Mouse (Mus musculus): ENCODE results near the gene Amz2. TPM values are rescaled to one million over a fixed set of nuclear protein-coding genes. Genes with fewer than 3 reads are reported as not detected.

The Amz2 gene
- polyA plus RNA-seq, 1 experiment from 2014 or later, result 50.2 TPM

DNA sequence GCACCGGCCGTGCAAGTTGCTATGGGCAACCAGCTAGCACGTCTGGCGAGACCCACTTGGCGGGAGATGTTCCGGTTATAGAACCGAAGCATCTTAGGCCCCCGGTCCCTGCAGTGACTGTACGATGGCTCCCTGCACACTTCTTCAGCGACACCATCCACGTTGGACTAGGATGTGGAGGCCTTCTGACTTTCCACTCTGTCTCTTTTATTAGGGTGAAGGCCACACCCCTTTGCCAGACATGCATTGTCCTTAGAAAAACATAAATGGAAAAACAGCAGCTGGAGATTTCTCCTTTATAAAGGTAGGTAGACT lies 483 bp downstream of the Amz2 start:
- WGBS, result under 1% methylated on average over 11 of the region's 11 CpGs
- H3K27ac ChIP-seq, result peak overlapping the region; percentile 89
- ATAC-seq (ENCODE audit: low FRiP score), result no peak
- H3K27me3 ChIP-seq, result no peaks in the 10 kb centered on the region
- peak overlapping the region; percentile 67 for H3K4me2 ChIP-seq
- H3K36me3 ChIP-seq (replicated peaks), result peaks cover 27% of the 10 kb centered on the region
- H3K4me1 ChIP-seq, result peaks cover 10% of the 10 kb centered on the region
- H3K9me3 ChIP-seq, result peaks cover 5% of the 10 kb centered on the region
- peak overlapping the region; percentile 75 for H3K9ac ChIP-seq
- H3K4me3 ChIP-seq (replicated peaks), result peak overlapping the region; percentile 62

DNA sequence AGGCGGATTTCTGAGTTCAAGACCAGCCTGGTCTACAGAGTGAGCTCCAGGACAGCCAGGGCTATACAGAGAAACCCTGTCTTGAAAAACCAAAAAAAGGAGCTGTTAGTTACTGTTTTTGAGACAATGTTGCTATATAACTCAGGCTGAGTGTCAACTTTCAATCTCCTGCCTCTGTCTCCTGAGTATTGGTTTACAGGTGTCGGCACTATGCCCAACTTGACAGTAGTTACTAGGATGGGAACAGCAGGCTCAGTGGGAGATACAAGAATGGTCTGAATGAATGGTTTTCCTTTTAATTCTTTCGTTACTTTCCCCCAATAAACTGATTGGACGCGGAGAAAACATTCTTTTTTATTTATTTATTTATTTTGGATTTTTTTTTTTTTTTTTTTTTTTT lies 1.6 kb downstream of the Amz2 start:
- H3K4me2 ChIP-seq, result no peak overlapping the region
- H3K27ac ChIP-seq, result no peak overlapping the region
- 97% methylated on average over 5 of the region's 5 CpGs for WGBS
- H3K4me3 ChIP-seq (replicated peaks), result no peak overlapping the region
- H3K27me3 ChIP-seq, result no peaks in the 10 kb centered on the region
- H3K9ac ChIP-seq, result no peak overlapping the region
- peaks cover 10% of the 10 kb centered on the region for H3K4me1 ChIP-seq
- no peak for ATAC-seq (ENCODE audit: low FRiP score)
- H3K36me3 ChIP-seq (replicated peaks), result peaks cover 30% of the 10 kb centered on the region
- peaks cover 1% of the 10 kb centered on the region; the same call in 1 of the 2 replicates for H3K9me3 ChIP-seq

DNA sequence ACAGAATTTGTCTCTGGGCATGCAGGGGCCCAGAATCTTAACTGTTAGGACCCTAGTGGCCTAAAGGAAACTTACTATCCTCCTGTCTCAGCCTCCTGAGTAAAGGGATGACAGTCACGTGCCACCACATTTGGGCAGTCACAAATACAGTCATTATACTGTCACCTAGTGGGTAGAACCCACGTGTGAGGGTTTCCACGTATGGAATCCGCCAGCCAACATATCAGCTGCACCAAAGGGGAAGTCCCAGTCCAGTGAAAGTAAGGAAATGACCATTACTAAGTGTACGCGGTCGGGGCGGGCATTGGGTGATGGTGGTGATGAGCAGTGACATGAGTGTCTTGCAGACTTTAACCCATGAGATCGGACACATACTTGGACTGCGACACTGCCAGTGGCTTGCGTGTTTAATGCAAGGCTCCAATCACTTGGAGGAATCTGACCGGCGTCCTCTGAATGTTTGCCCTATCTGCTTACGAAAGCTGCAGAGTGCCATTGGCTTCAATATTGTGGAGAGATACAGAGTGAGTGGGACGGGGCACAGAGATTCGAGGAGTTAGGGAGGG lies 8.6 kb downstream of the Amz2 start:
- H3K36me3 ChIP-seq (replicated peaks), result peaks cover 66% of the 10 kb centered on the region
- peaks cover 2% of the 10 kb centered on the region for H3K4me1 ChIP-seq
- no peaks in the 10 kb centered on the region for H3K9me3 ChIP-seq
- no peak overlapping the region for H3K4me3 ChIP-seq (replicated peaks)
- no peak for ATAC-seq (ENCODE audit: low FRiP score)
- 95% methylated on average over 16 of the region's 16 CpGs for WGBS
- H3K4me2 ChIP-seq, result no peak overlapping the region
- H3K9ac ChIP-seq, result no peak overlapping the region
- H3K27ac ChIP-seq, result no peak overlapping the region
- no peaks in the 10 kb centered on the region for H3K27me3 ChIP-seq

DNA sequence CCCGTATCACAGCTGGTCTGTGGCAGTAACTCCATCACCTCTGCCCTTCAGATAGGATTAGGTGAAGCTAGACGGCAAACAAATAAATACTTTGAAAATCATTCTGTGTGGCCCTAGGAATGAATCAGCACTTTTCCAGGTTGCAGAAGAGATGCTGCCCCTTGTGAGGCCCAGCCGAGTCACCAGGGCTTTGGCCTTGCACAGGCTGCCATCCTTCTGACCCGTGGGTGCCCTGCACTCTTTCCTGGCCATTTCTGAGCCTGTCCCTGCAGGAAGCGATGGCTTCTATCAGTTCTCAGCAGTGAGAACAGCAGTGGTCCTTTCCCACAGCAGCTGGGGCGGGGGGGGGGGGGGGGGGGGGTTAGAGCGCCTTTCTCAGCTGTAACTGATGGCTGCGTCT lies 11.1 kb downstream of the Amz2 start:
- 82% methylated on average over 7 of the region's 8 CpGs for WGBS
- Histone ChIP-seq H3K27me3 (peaks cover 7% of the 10 kb centered on the region), H3K4me3 (replicated peaks) (no peak overlapping the region), H3K4me1 (peaks cover 13% of the 10 kb centered on the region), H3K9ac (no peak overlapping the region), H3K36me3 (replicated peaks) (peaks cover 44% of the 10 kb centered on the region), H3K9me3 (no peaks in the 10 kb centered on the region), H3K27ac (no peak overlapping the region), H3K4me2 (no peak overlapping the region)
- no peak for ATAC-seq (ENCODE audit: low FRiP score)

GRCm38 (mm10) chr11:109439209-109439608 lies 13.5 kb downstream of the Amz2 start:
- Histone ChIP-seq H3K27ac (no peak overlapping the region), H3K4me2 (peak overlapping the region; percentile 74), H3K4me1 (peaks cover 13% of the 10 kb centered on the region), H3K27me3 (peaks cover 7% of the 10 kb centered on the region), H3K36me3 (replicated peaks) (peaks cover 37% of the 10 kb centered on the region), H3K4me3 (replicated peaks) (no peak overlapping the region), H3K9me3 (no peaks in the 10 kb centered on the region), H3K9ac (peak overlapping the region; percentile 62; the same call in 1 of the 2 replicates)
- peak; percentile 44; the same call in 1 of the 2 replicates for ATAC-seq (ENCODE audit: low FRiP score)
- 33% methylated on average over 5 of the region's 5 CpGs for WGBS

- H3K4me2 ChIP-seq, result peak overlapping the region; percentile 74
- H3K27ac ChIP-seq, result no peak overlapping the region
- H3K36me3 ChIP-seq (replicated peaks), result peaks cover 30% of the 10 kb centered on the region
- H3K9ac ChIP-seq, result peak overlapping the region; percentile 62
- peak overlapping the region; percentile 43 for H3K4me3 ChIP-seq (replicated peaks)
- no peaks in the 10 kb centered on the region for H3K9me3 ChIP-seq
- 1% methylated on average over 32 of the region's 32 CpGs for WGBS
- peaks cover 13% of the 10 kb centered on the region for H3K4me1 ChIP-seq
- H3K27me3 ChIP-seq, result peaks cover 7% of the 10 kb centered on the region
- ATAC-seq (ENCODE audit: low FRiP score), result peak; percentile 68
Measured at GRCm38 (mm10) chr11:109439829-109440340, 14.1 kb downstream of the Amz2 start.

DNA sequence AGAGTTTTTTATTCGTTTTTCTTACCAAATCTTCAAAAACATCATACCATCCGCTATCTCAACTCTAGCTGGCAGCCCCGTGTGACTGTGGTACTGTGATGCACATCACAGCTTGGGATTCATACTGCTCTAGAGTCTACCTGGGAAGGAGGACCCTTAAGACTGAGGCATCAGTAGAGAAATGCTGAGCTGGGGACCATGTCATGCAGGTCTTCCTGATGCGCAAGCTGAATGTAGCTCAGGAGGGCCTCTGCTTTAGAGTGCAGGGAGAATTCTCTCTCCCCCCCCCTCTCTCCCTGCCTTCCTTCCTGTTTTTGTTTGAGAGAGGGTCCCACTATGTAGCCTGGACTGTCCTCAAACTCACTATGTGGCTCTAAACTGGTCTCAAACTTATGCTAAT lies 14.9 kb downstream of the Amz2 start:
- H3K4me1 ChIP-seq, result peaks cover 13% of the 10 kb centered on the region
- H3K4me3 ChIP-seq (replicated peaks), result no peak overlapping the region
- WGBS, result 66% methylated on average over 4 of the region's 4 CpGs
- H3K36me3 ChIP-seq (replicated peaks), result peaks cover 23% of the 10 kb centered on the region
- no peak overlapping the region for H3K9ac ChIP-seq
- H3K27ac ChIP-seq, result no peak overlapping the region
- no peak for ATAC-seq (ENCODE audit: low FRiP score)
- H3K27me3 ChIP-seq, result peaks cover 7% of the 10 kb centered on the region
- no peaks in the 10 kb centered on the region for H3K9me3 ChIP-seq
- peak overlapping the region; percentile 74 for H3K4me2 ChIP-seq

DNA sequence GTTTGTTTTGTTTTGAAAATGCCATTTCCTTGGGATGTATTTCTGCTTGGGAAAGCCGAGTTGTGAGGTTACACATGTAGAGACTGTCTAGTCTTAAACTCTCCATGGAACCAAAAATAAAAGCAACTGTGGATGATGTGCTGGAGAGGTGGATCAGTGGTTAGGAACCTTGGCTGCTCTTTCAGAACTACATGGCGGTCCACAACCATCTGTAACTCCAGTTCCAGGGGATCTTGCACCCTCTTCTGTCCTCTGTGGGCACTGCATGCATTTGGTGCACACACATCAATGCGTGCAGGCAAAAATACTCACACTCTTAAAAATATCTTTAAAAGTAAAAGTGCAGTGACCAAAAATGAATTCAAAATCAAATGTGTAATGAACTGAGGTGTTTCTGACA lies 15.4 kb downstream of the Amz2 start:
- 46% methylated on average over 3 of the region's 3 CpGs for WGBS
- Histone ChIP-seq H3K4me3 (replicated peaks) (no peak overlapping the region), H3K9me3 (no peaks in the 10 kb centered on the region), H3K4me1 (peaks cover 13% of the 10 kb centered on the region), H3K27me3 (peaks cover 7% of the 10 kb centered on the region), H3K9ac (no peak overlapping the region), H3K36me3 (replicated peaks) (peaks cover 19% of the 10 kb centered on the region; the same call in 1 of the 2 replicates), H3K4me2 (no peak overlapping the region), H3K27ac (no peak overlapping the region)
- ATAC-seq (ENCODE audit: low FRiP score), result no peak

DNA sequence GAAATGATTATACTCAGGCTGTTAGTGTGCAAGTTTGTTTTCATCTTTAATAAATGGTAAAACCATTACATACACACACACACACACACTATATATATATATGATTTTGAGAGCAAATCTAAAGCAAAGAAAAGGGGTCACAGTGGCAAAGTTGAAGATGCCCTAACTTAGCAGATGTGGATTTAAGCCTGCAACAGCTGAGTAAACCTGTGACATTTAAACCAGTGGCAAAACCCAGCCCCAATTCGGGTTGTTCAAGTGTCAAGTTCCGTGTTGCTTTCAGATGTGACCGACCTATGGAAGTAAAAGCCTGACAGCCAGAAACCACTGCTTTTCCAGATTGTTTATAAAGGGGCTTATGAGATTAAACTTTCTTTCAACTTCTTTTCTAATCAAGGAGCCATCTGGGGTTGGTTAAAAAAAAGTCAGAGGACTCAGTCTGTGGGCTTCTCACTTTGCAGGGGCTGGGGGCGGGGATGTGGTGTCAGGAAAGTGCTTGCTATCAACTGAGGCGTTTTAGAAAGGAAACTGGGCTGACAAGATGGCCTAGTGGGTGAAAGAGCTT lies 16.5 kb downstream of the Amz2 start:
- 60% methylated on average over 5 of the region's 5 CpGs for WGBS
- ATAC-seq (ENCODE audit: low FRiP score), result no peak
- H3K4me2 ChIP-seq, result no peak overlapping the region
- H3K4me3 ChIP-seq (replicated peaks), result no peak overlapping the region
- H3K27me3 ChIP-seq, result peaks cover 7% of the 10 kb centered on the region
- no peak overlapping the region for H3K27ac ChIP-seq
- no peaks in the 10 kb centered on the region for H3K9me3 ChIP-seq
- no peak overlapping the region for H3K9ac ChIP-seq
- 0 out of 2 replicates have a peak, but pooled peaks cover 8% of the 10 kb centered on the region for H3K36me3 ChIP-seq (replicated peaks)
- H3K4me1 ChIP-seq, result peaks cover 13% of the 10 kb centered on the region

DNA sequence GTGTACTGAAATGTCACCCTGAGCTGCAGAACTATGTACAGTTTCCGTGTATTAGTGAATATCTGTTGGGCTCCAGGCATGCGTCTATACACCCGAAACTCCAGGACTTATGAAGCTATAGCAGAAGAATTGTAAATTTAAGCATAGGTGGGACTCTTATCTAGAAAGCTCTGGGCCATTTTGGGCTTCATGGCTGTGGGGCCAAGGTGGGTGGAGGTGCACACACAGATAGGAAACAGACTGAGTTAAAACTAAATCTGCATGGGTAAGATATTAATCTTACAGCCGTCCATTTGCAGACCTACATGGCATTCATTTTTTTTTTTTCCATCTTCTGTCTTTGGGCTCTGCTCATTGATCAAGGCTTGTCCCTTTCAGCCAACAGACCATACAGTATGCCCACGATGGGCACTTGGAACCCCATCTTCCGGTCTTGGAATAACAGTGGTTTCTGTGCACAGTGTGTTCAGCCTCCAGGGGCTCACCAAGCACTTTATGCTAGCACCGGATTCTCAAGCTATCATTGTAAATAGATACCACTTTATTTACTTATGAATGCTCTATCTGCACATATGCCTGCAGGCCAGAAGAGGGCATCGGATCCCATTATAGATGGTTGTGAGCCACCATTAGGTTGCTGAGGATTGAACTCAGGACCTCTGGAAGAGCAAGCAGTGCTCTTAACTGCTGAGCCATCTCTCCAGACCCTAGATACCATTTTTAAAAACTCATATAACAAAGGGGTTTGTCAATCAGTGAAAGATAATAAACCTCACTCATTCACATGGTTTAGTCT lies 17.9 kb downstream of the Amz2 start:
- H3K9ac ChIP-seq, result no peak overlapping the region
- no peaks in the 10 kb centered on the region for H3K9me3 ChIP-seq
- H3K4me3 ChIP-seq (replicated peaks), result no peak overlapping the region

GRCm38 (mm10) chr11:109444600-109444999 lies 18.9 kb downstream of the Amz2 start:
- H3K4me2 ChIP-seq, result no peak overlapping the region
- no peak overlapping the region for H3K9ac ChIP-seq
- no peak overlapping the region for H3K27ac ChIP-seq
- H3K9me3 ChIP-seq, result no peaks in the 10 kb centered on the region
- no peak for ATAC-seq (ENCODE audit: low FRiP score)
- H3K27me3 ChIP-seq, result peaks cover 7% of the 10 kb centered on the region
- 43% methylated on average over 7 of the region's 7 CpGs for WGBS
- H3K4me1 ChIP-seq, result peaks cover 8% of the 10 kb centered on the region; the same call in 1 of the 2 replicates
- H3K36me3 ChIP-seq (replicated peaks), result no peaks in the 10 kb centered on the region
- no peak overlapping the region for H3K4me3 ChIP-seq (replicated peaks)

More for the DNA sequence above, 17.9 kb downstream of the Amz2 start:
- no peaks in the 10 kb centered on the region for H3K36me3 ChIP-seq (replicated peaks)
- no peak for ATAC-seq (ENCODE audit: low FRiP score)
- 92% methylated on average over 8 of the region's 8 CpGs for WGBS
- no peak overlapping the region for H3K4me2 ChIP-seq
- H3K27me3 ChIP-seq, result peaks cover 7% of the 10 kb centered on the region
- peaks cover 13% of the 10 kb centered on the region for H3K4me1 ChIP-seq
- no peak overlapping the region for H3K27ac ChIP-seq

DNA sequence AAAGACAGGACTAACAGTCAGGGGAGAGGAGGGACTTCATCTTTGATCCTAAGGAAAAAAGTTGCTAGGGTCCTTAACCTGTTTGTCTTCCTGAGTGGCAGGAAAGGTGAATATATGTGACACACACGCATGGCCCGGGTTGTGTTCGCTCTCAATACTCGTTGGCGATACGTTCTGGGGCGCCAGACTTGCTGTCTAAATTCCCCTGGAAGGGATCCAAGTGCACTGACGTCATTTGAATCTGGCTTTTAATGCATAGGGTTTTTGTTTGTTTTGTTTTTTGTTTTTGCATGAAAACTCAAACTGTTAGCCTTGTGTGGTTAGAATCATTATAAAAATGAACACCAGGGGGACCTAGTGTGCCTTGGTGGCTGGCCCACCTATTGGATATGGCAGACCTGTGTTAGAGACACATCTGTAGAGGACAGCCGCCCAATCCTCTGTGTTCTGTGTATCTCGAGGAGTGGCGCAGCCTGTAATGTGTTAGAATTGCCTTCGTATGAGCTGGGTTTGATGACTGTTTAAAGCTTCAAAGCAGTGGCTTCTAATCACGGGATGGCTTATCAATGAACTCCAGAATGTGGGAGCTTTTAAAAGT lies 19.8 kb downstream of the Amz2 start:
- Histone ChIP-seq H3K9ac (no peak overlapping the region), H3K9me3 (no peaks in the 10 kb centered on the region), H3K4me3 (replicated peaks) (no peak overlapping the region), H3K4me2 (no peak overlapping the region), H3K36me3 (replicated peaks) (no peaks in the 10 kb centered on the region), H3K27me3 (peaks cover 4% of the 10 kb centered on the region), H3K4me1 (no peaks in the 10 kb centered on the region), H3K27ac (no peak overlapping the region)
- ATAC-seq (ENCODE audit: low FRiP score), result peak; percentile 55; the same call in 1 of the 2 replicates
- WGBS, result 54% methylated on average over 13 of the region's 13 CpGs
